Mouse (Mus musculus) limb, embryonic 12.5 days (tissue): ENCODE measurements around the gene Sgo2b. TPM values are rescaled to one million over a fixed set of nuclear protein-coding genes. Genes with fewer than 3 reads are reported as not detected.

ENCODE experiments used
- ATAC-seq: fragments of 200-750 bp; cut with Nextera tagmentation; 2 replicates; pipeline ENCODE4 v1.8.0; 2017; ENCODE audit warnings: low read depth, moderate TSS enrichment; ENCODE audit not compliant: insufficient number of reproducible peaks, insufficient read depth, low FRiP score, low TSS enrichment
- H3K27ac ChIP-seq: fragments of 300-500 bp; sonication (generic); 2 replicates; pipeline ENCODE4 v1.5.1; 2016; ENCODE audit warnings: mild to moderate bottlenecking, moderate library complexity
- H3K27me3 ChIP-seq: fragments of 300-500 bp; sonication (generic); 2 replicates; pipeline ENCODE4 v1.6.1; 2016; ENCODE audit warnings: mild to moderate bottlenecking, moderate library complexity
- H3K36me3 ChIP-seq: fragments of 300-500 bp; sonication (generic); 2 replicates; pipeline ENCODE4 v1.6.1; 2016; ENCODE audit warnings: mild to moderate bottlenecking, moderate library complexity
- H3K4me1 ChIP-seq: fragments of 300-500 bp; sonication (generic); replicated peaks from 2 replicates; pipeline ENCODE4 v1.6.1; 2016
- H3K4me2 ChIP-seq: fragments of 300-500 bp; sonication (generic); 2 replicates; pipeline ENCODE4 v1.6.1; 2016; ENCODE audit warnings: mild to moderate bottlenecking, moderate library complexity
- H3K4me3 ChIP-seq: fragments of 300-500 bp; sonication (generic); replicated peaks from 2 replicates; pipeline ENCODE4 v1.5.1; 2016; ENCODE audit warnings: mild to moderate bottlenecking
- H3K9ac ChIP-seq: fragments of 300-500 bp; sonication (generic); replicated peaks from 2 replicates; pipeline ENCODE4 v1.6.1; 2016; ENCODE audit warnings: mild to moderate bottlenecking, moderate library complexity
- H3K9me3 ChIP-seq: fragments of 300-500 bp; sonication (generic); 2 replicates; pipeline ENCODE4 v1.6.1; 2016; ENCODE audit warnings: mild to moderate bottlenecking, moderate library complexity
- WGBS: fragments of 180-500 bp; shearing (Covaris S2); methylation state at CpG from one replicate; pipeline ENCODE4 v1.1.7; 2016; 5-methylcytosine and 5-hydroxymethylcytosine counted together
- polyA plus RNA-seq: library from polyadenylated mRNA; unstranded; fragments of >200 nt; fragmentation: Nextera tagmentation; extraction: Ambion mirVana; gene quantifications from 2 replicates; pipeline ENCODE4 v1.2.1, GENCODE M21; 2016

The Sgo2b gene
- polyA plus RNA-seq, 1 experiment from 2014 or later, result not detected

DNA sequence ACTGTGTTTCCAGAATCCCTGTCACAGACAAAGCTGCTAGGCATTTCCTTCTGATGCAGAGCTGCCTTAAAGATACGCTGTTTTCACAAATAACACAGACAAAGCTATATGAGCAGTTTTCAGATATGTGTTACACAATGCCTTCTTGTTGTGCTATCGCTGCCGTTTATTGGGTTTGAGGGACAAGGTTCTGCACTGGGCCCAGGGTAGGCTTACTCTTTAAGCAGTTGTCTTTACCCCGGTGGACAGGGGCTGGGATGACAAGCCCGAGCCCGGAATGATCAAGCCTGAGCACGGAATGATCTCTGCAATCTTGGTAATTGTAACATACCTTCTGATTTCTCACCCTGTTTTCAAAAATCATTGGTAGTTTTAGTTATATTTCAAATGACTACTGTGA is 75.1 kb downstream of the Sgo2b start:
- Histone ChIP-seq H3K9ac (no peak overlapping the region), H3K4me2 (no peak overlapping the region), H3K27ac (no peak overlapping the region), H3K36me3 (no peaks in the 10 kb centered on the region), H3K4me3 (no peak overlapping the region), H3K4me1 (no peaks in the 10 kb centered on the region), H3K9me3 (no peaks in the 10 kb centered on the region), H3K27me3 (no peaks in the 10 kb centered on the region)
- 89% methylated on average over 7 of the region's 7 CpGs for WGBS
- no peak for ATAC-seq
